Mouse (Mus musculus) neural tube, embryonic 14.5 days (tissue): Measurements from ENCODE around the gene Fnip1. TPM values are rescaled to one million over a fixed set of nuclear protein-coding genes. Genes with fewer than 3 reads are reported as not detected.
A peak's percentile ranks its signal among the peaks of the same experiment; 100 is the strongest.
"Not testable (repeated sequence)": the region's sequence is repeated elsewhere in the genome, so short reads cannot be mapped to it uniquely, and the experiment has no call there.

Source experiments
- ATAC-seq: fragments of 200-750 bp; cut with Nextera tagmentation; 2 replicates; pipeline ENCODE4 v1.8.0; 2017; ENCODE audit warnings: low read depth, mild to moderate bottlenecking, moderate TSS enrichment, moderate library complexity
- H3K27ac ChIP-seq: fragments of 300-500 bp; sonication (generic); 2 replicates; pipeline ENCODE4 v1.5.1; 2014; ENCODE audit warnings: low read depth, mild to moderate bottlenecking, control low read depth, low read length, moderate library complexity, mixed read lengths
- H3K27me3 ChIP-seq: fragments of 300-500 bp; sonication (generic); 2 replicates; pipeline ENCODE4 v1.6.1; 2014; ENCODE audit warnings: low read length; ENCODE audit not compliant: control insufficient read depth, insufficient read depth
- H3K36me3 ChIP-seq: fragments of 300-500 bp; sonication (generic); 2 replicates; pipeline ENCODE4 v1.6.1; 2014; ENCODE audit warnings: low read length, mixed read lengths; ENCODE audit not compliant: control insufficient read depth, insufficient read depth
- H3K4me1 ChIP-seq: fragments of 300-500 bp; sonication (generic); 2 replicates; pipeline ENCODE4 v1.6.1; 2014; ENCODE audit warnings: low read length; ENCODE audit not compliant: control insufficient read depth, insufficient read depth
- H3K4me2 ChIP-seq: fragments of 300-500 bp; sonication (generic); 2 replicates; pipeline ENCODE4 v1.6.1; 2014; ENCODE audit warnings: mild to moderate bottlenecking, low read depth, low read length, control low read depth
- H3K4me3 ChIP-seq: fragments of 300-500 bp; sonication (generic); 2 replicates; pipeline ENCODE4 v1.5.1; 2014; ENCODE audit warnings: low read depth, low read length, control low read depth, mixed read lengths
- H3K9ac ChIP-seq: fragments of 300-500 bp; sonication (generic); replicated peaks from 2 replicates; pipeline ENCODE4 v1.6.1; 2014; ENCODE audit warnings: low read depth, mild to moderate bottlenecking, control low read depth, low read length, mixed read lengths
- H3K9me3 ChIP-seq: fragments of 300-500 bp; sonication (generic); 2 replicates; pipeline ENCODE4 v1.6.1; 2016; ENCODE audit warnings: low read length; ENCODE audit not compliant: control insufficient read depth
- WGBS: fragments of 180-500 bp; shearing (Covaris S2); extraction: QIAGEN DNeasy Blood & Tissue Kit; methylation state at CpG from one replicate; pipeline ENCODE4 v1.1.7; 2014; 5-methylcytosine and 5-hydroxymethylcytosine counted together
- polyA plus RNA-seq: library from polyadenylated mRNA; unstranded; fragments of >200 nt; fragmentation: Nextera tagmentation; extraction: Ambion mirVana; gene quantifications from 2 replicates; pipeline ENCODE4 v1.2.1, GENCODE M21; 2014

Gene Fnip1
- 15.2 and 15.9 TPM in 2 replicates for polyA plus RNA-seq

DNA sequence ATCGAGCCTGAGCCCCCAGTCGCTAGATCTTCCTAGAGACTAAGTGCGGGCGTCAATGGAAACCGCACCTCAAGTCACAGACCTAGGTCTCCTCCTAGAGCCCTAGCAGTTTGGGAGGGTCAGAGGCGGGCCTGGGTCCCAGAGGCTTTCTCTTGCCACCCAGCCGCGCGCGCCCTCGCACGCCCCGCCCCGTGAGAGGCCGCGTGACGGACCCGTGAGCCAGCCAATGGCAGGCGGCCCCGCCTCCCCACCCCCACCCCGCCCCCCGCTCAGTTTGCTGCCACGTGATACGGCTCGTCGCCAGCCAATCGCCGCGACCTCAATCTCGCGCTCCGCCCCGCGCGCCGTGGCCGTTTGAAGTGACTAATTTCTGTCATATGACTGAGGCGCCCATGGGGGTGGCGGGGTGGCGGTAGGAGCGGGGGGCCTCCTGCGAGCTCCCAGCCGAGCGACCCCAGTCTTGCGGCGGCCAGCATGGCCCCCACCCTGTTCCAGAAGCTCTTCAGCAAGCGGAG, at the start of gene Fnip1:
Gene Fnip1 (plus strand): TSS at position 377 of the 515 bp plus-strand sequence.
- Histone ChIP-seq H3K36me3 (no peaks in the 10 kb centered on the region), H3K27me3 (no peaks in the 10 kb centered on the region), H3K4me2 (peak within 1 kb of the TSS; percentile 76), H3K27ac (peak within 1 kb of the TSS; percentile 70), H3K9ac (peak within 1 kb of the TSS; percentile 72), H3K4me1 (peaks cover 15% of the 10 kb centered on the region), H3K9me3 (no peaks in the 10 kb centered on the region), H3K4me3 (peak within 1 kb of the TSS; percentile 74)
- WGBS = under 1% methylated on average over 44 of the region's 47 CpGs
- peak; percentile 96 for ATAC-seq

DNA sequence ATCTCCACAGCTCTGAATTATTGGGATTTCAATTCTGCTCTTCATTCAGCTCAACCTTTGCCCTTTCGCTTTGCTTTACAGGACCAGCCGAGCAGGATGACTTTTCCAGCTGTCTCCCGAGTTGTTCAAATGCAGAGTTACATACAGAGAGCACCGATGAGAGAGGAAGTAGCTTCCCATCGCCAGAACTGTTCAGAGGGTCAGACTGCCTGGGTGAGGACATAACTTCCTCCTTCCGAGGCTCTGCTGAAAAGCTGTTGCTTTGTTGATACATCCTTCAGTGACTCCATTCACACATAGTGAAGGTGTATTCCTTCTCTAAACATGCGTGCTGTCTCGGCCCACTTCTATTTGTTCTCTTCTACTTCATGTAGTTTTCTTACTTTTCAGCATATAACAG, 47.6 kb upstream of the Fnip1 start:
- Histone ChIP-seq H3K27me3 (no peaks in the 10 kb centered on the region), H3K4me2 (no peak overlapping the region), H3K27ac (no peak overlapping the region), H3K9ac (no peak overlapping the region), H3K9me3 (no peaks in the 10 kb centered on the region), H3K4me1 (no peaks in the 10 kb centered on the region), H3K36me3 (no peaks in the 10 kb centered on the region), H3K4me3 (no peak overlapping the region)
- ATAC-seq = no peak
- WGBS = 79% methylated on average over 8 of the region's 8 CpGs

DNA sequence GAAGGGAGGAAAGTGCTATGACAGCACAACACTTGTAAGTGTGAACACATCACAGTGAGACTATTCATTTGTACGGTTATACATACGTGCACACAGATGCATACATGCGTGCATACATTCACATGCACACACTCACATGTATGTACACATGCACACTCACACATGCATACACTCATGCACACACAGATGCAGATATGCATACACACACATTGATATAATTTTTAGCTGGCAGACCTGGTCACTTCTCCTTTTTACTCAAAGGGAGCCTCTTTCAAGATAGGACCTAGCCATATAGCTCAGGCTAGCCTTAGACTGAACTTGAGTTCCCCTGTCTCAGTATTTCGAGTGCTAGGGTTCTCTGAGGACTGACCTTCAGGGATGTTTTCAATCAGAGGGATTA, 46.7 kb upstream of the Fnip1 start:
- H3K9ac ChIP-seq = no peak overlapping the region
- WGBS = 92% methylated on average over 4 of the region's 4 CpGs
- H3K27ac ChIP-seq = no peak overlapping the region
- H3K36me3 ChIP-seq = no peaks in the 10 kb centered on the region
- no peaks in the 10 kb centered on the region for H3K4me1 ChIP-seq
- no peak for ATAC-seq
- H3K9me3 ChIP-seq = no peaks in the 10 kb centered on the region
- no peaks in the 10 kb centered on the region for H3K27me3 ChIP-seq
- H3K4me2 ChIP-seq = no peak overlapping the region
- H3K4me3 ChIP-seq = no peak overlapping the region

DNA sequence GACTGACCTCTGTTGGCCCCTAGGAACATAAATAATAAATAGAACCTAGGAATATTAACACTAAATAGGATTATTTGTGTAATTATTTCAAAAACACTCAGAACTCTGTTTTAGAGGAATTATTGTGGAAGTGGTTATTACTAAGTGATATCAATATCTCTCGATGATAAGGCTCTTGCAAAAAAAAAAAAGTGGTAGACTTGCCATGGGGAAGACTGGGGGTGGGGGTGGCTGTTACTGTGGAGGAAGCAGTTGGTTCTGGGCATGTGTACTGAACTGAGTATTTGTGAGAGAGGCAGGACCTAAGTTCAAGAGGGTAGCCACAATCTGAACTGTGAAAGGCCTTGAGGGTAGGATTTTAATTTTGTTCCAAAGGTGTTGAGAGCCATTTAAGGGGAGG, 41.3 kb upstream of the Fnip1 start:
- no peak overlapping the region for H3K9ac ChIP-seq
- 88% methylated on average over 1 of the region's 1 CpGs for WGBS
- no peak overlapping the region for H3K4me2 ChIP-seq
- no peaks in the 10 kb centered on the region for H3K27me3 ChIP-seq
- H3K9me3 ChIP-seq = no peaks in the 10 kb centered on the region
- H3K4me3 ChIP-seq = no peak overlapping the region
- no peaks in the 10 kb centered on the region for H3K4me1 ChIP-seq
- no peaks in the 10 kb centered on the region for H3K36me3 ChIP-seq
- no peak overlapping the region for H3K27ac ChIP-seq
- no peak for ATAC-seq

DNA sequence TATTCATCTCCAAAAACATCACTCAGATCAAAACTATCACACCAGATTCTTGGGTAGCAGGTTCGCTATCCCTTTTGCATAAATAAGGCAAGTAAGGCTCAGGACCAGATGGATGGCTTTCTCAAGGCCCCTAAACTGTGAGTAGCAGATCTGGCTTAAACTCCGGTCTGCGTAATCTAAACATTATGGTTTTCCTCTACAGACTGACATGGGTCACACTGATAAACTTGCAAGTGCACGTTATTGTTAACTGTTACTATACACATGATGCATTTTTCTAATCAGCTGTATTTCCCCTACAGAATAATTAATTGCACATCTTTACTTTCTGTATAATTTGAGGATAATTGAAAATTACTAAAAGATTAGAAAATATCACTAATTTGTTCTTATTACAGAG, 39.9 kb upstream of the Fnip1 start:
- H3K4me2 ChIP-seq = no peak overlapping the region
- no peaks in the 10 kb centered on the region for H3K36me3 ChIP-seq
- no peaks in the 10 kb centered on the region for H3K4me1 ChIP-seq
- no peaks in the 10 kb centered on the region for H3K27me3 ChIP-seq
- no peak overlapping the region for H3K27ac ChIP-seq
- no peak overlapping the region for H3K4me3 ChIP-seq
- H3K9ac ChIP-seq = no peak overlapping the region
- whole genome bisulfite sequencing = 94% methylated on average over 4 of the region's 4 CpGs
- H3K9me3 ChIP-seq = no peaks in the 10 kb centered on the region
- no peak for ATAC-seq

DNA sequence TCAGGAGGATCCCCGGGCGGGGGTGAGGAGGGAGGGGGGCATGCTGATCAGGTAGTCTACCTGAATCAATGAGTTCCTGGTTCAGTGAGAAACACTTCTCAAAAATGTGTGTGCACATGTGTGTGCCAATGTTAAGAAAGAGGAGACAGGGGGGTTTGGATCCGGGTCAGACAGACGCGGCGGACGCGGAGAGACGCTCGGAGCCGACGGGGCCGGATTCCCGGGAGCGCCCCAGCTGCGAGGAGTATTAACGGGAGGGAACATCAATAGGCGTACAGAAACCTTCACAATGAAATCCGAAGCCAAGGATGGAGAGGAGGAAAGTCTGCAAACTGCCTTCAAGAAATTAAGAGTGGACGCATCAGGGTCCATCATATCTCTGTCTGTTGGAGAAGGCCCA, 37.2 kb upstream of the Fnip1 start:
- H3K9me3 ChIP-seq, ATAC-seq: not testable (repeated sequence)

DNA sequence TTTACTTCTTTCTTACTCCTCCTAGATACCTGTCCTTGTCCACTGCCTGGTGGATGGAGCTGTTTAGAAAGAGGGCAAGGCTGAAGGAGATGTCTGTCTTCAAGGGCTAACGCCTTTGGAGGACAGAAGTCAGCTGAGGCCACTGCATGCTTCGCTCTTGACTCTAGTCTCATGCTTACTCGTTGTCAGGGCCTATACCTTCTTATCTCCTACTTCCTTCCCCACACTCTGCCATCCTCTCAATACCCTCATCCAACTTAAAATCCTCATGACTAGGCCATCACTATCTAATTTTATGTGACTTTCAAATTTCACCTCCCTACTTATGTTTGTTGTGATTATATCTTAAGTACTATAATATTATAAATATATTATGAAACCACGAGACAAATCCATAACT, 33.1 kb upstream of the Fnip1 start:
- no peak overlapping the region for H3K27ac ChIP-seq
- H3K4me3 ChIP-seq = no peak overlapping the region
- H3K4me2 ChIP-seq = no peak overlapping the region
- no peaks in the 10 kb centered on the region for H3K9me3 ChIP-seq
- H3K27me3 ChIP-seq = no peaks in the 10 kb centered on the region
- 85% methylated on average over 4 of the region's 4 CpGs for whole genome bisulfite sequencing
- no peak for ATAC-seq
- no peaks in the 10 kb centered on the region for H3K4me1 ChIP-seq
- no peaks in the 10 kb centered on the region for H3K36me3 ChIP-seq
- no peak overlapping the region for H3K9ac ChIP-seq

More for the DNA sequence above, 37.2 kb upstream of the Fnip1 start:
- H3K9ac ChIP-seq, H3K4me2 ChIP-seq, H3K36me3 ChIP-seq, H3K4me3 ChIP-seq, H3K27me3 ChIP-seq, H3K27ac ChIP-seq, H3K4me1 ChIP-seq: not testable (repeated sequence)
- WGBS = 94% methylated on average over 20 of the region's 20 CpGs

DNA sequence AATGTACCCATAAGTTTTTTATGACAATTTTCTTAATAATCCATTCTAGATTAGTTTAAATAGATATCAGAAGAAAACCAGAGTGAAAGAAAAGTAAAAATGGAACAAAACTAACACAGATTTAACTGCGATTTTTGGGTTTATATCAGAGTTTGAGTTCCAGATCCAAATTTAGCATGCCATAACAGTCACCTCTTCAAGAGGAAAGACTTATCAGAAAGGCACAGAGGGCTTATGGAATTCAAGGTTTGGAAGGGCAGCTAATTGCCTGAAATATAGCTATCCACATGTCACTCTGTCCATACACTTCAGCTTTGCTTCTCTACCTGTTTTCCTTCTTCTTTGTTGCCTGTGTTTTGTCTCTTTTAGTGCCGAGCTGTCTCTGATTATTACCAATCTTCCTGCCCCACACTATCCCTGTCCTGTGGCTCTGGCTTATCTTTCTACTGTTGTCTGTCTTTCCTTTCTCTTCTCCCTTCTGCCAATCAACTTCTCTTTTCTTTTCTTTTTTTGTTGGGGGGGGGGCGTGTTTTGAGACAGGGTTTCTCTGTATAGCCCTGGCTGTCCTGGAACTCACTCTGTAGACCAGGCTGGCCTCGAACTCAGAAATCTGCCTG, 31.0 kb upstream of the Fnip1 start:
- Histone ChIP-seq H3K27me3 (no peaks in the 10 kb centered on the region), H3K9ac (no peak overlapping the region), H3K4me3 (no peak overlapping the region), H3K36me3 (no peaks in the 10 kb centered on the region), H3K9me3 (no peaks in the 10 kb centered on the region), H3K4me1 (no peaks in the 10 kb centered on the region), H3K4me2 (no peak overlapping the region), H3K27ac (no peak overlapping the region)
- ATAC-seq = no peak
- WGBS = 83% methylated on average over 4 of the region's 4 CpGs

DNA sequence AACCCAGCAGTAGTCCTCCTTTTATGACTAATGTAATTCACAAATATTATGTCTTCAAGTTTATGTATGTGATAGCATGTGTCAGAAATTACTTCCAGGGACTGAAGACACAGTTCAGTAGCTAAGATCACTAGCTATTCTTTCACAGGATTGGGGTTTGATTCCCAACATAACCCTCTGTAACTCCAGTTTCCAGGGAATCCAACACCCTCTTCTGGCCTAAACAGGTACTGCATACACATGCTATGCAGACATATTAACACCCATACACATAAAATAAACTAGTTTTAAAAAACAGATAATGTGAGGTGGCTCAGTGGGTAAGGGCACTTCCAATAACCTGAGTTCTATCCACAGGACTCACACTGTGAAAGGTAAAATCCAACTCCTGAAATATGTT, 27.4 kb upstream of the Fnip1 start:
- no peak overlapping the region for H3K27ac ChIP-seq
- no peaks in the 10 kb centered on the region for H3K4me1 ChIP-seq
- H3K27me3 ChIP-seq = no peaks in the 10 kb centered on the region
- H3K4me3 ChIP-seq = no peak overlapping the region
- H3K9ac ChIP-seq = no peak overlapping the region
- no peaks in the 10 kb centered on the region for H3K9me3 ChIP-seq
- H3K36me3 ChIP-seq = no peaks in the 10 kb centered on the region
- no peak overlapping the region for H3K4me2 ChIP-seq
- no peak for ATAC-seq
